Mouse (Mus musculus): ENCODE data around the gene Arhgap17. TPM values are rescaled to one million over a fixed set of nuclear protein-coding genes. Genes with fewer than 3 reads are reported as not detected.

Arhgap17 gene
- total and polyA plus RNA-seq, 2 experiments from 2014 or later = 6.4 to 8.9 TPM

- ATAC-seq (ENCODE audit: insufficient read depth, low read depth) = peak; percentile 62; the same call in 1 of the 2 replicates
- no peaks in the 10 kb centered on the region for H3K9me3 ChIP-seq (replicated peaks; ENCODE audit: control insufficient read depth, low read length)
- 21% methylated on average over 7 of the region's 7 CpGs for WGBS
These were observed 29.1 kb upstream of the Arhgap17 start for GRCm38 (mm10) chr7:123398828-123399227.

GRCm38 (mm10) chr7:123397931-123398330, 28.2 kb upstream of the Arhgap17 start:
- H3K9ac ChIP-seq (replicated peaks; ENCODE audit: low read depth, low read length) = no peak overlapping the region
- H3K36me3 ChIP-seq (replicated peaks; ENCODE audit: control insufficient read depth, insufficient read depth, low read length) = peaks cover 10% of the 10 kb centered on the region; the same call in 1 of the 2 replicates
- no peak for ATAC-seq (ENCODE audit: insufficient read depth, low read depth)
- H3K9me3 ChIP-seq (replicated peaks; ENCODE audit: control insufficient read depth, low read length) = no peaks in the 10 kb centered on the region
- no peaks in the 10 kb centered on the region for H3K27me3 ChIP-seq (ENCODE audit: control insufficient read depth, insufficient read depth, low read length)
- no peak for DNase-seq (ENCODE audit: low spot score)
- 89% methylated on average over 8 of the region's 8 CpGs for WGBS
- H3K4me3 ChIP-seq (ENCODE audit: low read depth, low read length) = no peak overlapping the region
- H3K4me1 ChIP-seq (ENCODE audit: control insufficient read depth, insufficient read depth) = no peaks in the 10 kb centered on the region
- no peak overlapping the region for H3K27ac ChIP-seq (ENCODE audit: low read depth)
- H3K4me2 ChIP-seq (ENCODE audit: low read depth, low read length) = no peak overlapping the region
- TF ChIP-seq EP300 (IDR thresholded peaks at IDR 0.05; ENCODE audit: low read depth) (no peak), CTCF (IDR thresholded peaks at IDR 0.05; ENCODE audit: low read depth) (no peak)

More at GRCm38 (mm10) chr7:123398828-123399227, 29.1 kb upstream of the Arhgap17 start:
- no peak overlapping the region for H3K9ac ChIP-seq (replicated peaks; ENCODE audit: low read depth, low read length)
- H3K4me2 ChIP-seq (ENCODE audit: low read depth, low read length) = no peak overlapping the region
- no peaks in the 10 kb centered on the region for H3K27me3 ChIP-seq (ENCODE audit: control insufficient read depth, insufficient read depth, low read length)
- peak; percentile 91 for TF ChIP-seq CTCF (IDR thresholded peaks at IDR 0.05; ENCODE audit: low read depth)
- TF ChIP-seq EP300 (IDR thresholded peaks at IDR 0.05; ENCODE audit: low read depth) = no peak
- DNase-seq (ENCODE audit: low spot score) = peak; percentile 85
- H3K4me1 ChIP-seq (ENCODE audit: control insufficient read depth, insufficient read depth) = no peaks in the 10 kb centered on the region
- no peak overlapping the region for H3K4me3 ChIP-seq (ENCODE audit: low read depth, low read length)
- H3K36me3 ChIP-seq (replicated peaks; ENCODE audit: control insufficient read depth, insufficient read depth, low read length) = peaks cover 12% of the 10 kb centered on the region; the same call in 1 of the 2 replicates
- H3K27ac ChIP-seq (ENCODE audit: low read depth) = no peak overlapping the region

GRCm38 (mm10) chr7:123397369-123397768, 27.7 kb upstream of the Arhgap17 start:
- H3K27ac ChIP-seq (ENCODE audit: low read depth) = no peak overlapping the region
- H3K4me2 ChIP-seq (ENCODE audit: low read depth, low read length) = no peak overlapping the region
- peaks cover 4% of the 10 kb centered on the region; the same call in 1 of the 2 replicates for H3K36me3 ChIP-seq (replicated peaks; ENCODE audit: control insufficient read depth, insufficient read depth, low read length)
- H3K27me3 ChIP-seq (ENCODE audit: control insufficient read depth, insufficient read depth, low read length) = no peaks in the 10 kb centered on the region
- H3K9me3 ChIP-seq (replicated peaks; ENCODE audit: control insufficient read depth, low read length) = no peaks in the 10 kb centered on the region
- WGBS = 77% methylated on average over 8 of the region's 8 CpGs
- H3K4me1 ChIP-seq (ENCODE audit: control insufficient read depth, insufficient read depth) = no peaks in the 10 kb centered on the region
- H3K4me3 ChIP-seq (ENCODE audit: low read depth, low read length) = no peak overlapping the region
- no peak for ATAC-seq (ENCODE audit: insufficient read depth, low read depth)
- TF ChIP-seq EP300 (IDR thresholded peaks at IDR 0.05; ENCODE audit: low read depth) = no peak
- TF ChIP-seq CTCF (IDR thresholded peaks at IDR 0.05; ENCODE audit: low read depth) = no peak
- no peak for DNase-seq (ENCODE audit: low spot score)
- H3K9ac ChIP-seq (replicated peaks; ENCODE audit: low read depth, low read length) = no peak overlapping the region

- no peaks in the 10 kb centered on the region for H3K27me3 ChIP-seq (ENCODE audit: control insufficient read depth, insufficient read depth, low read length)
- H3K9me3 ChIP-seq (replicated peaks; ENCODE audit: control insufficient read depth, low read length) = no peaks in the 10 kb centered on the region
- no peak overlapping the region for H3K27ac ChIP-seq (ENCODE audit: low read depth)
- H3K36me3 ChIP-seq (replicated peaks; ENCODE audit: control insufficient read depth, insufficient read depth, low read length) = no peaks in the 10 kb centered on the region; the same call in 1 of the 2 replicates
- ATAC-seq (ENCODE audit: insufficient read depth, low read depth) (no peak), DNase-seq (ENCODE audit: low spot score) (no peak)
- H3K4me3 ChIP-seq (ENCODE audit: low read depth, low read length) = no peak overlapping the region
- H3K4me2 ChIP-seq (ENCODE audit: low read depth, low read length) = no peak overlapping the region
- no peaks in the 10 kb centered on the region for H3K4me1 ChIP-seq (ENCODE audit: control insufficient read depth, insufficient read depth)
- WGBS = 85% methylated on average over 5 of the region's 5 CpGs
- TF ChIP-seq CTCF (IDR thresholded peaks at IDR 0.05; ENCODE audit: low read depth) = no peak
- no peak for TF ChIP-seq EP300 (IDR thresholded peaks at IDR 0.05; ENCODE audit: low read depth)
- no peak overlapping the region for H3K9ac ChIP-seq (replicated peaks; ENCODE audit: low read depth, low read length)
These were observed 27.2 kb upstream of the Arhgap17 start for GRCm38 (mm10) chr7:123396900-123397299.

- Histone ChIP-seq H3K27ac (ENCODE audit: low read depth) (no peak overlapping the region), H3K27me3 (ENCODE audit: control insufficient read depth, insufficient read depth, low read length) (no peaks in the 10 kb centered on the region), H3K4me1 (ENCODE audit: control insufficient read depth, insufficient read depth) (no peaks in the 10 kb centered on the region), H3K9ac (replicated peaks; ENCODE audit: low read depth, low read length) (no peak overlapping the region), H3K4me3 (ENCODE audit: low read depth, low read length) (no peak overlapping the region), H3K9me3 (replicated peaks; ENCODE audit: control insufficient read depth, low read length) (no peaks in the 10 kb centered on the region), H3K36me3 (replicated peaks; ENCODE audit: control insufficient read depth, insufficient read depth, low read length) (peaks cover 3% of the 10 kb centered on the region; the same call in 1 of the 2 replicates), H3K4me2 (ENCODE audit: low read depth, low read length) (no peak overlapping the region)
- ATAC-seq (ENCODE audit: insufficient read depth, low read depth) (no peak), DNase-seq (ENCODE audit: low spot score) (no peak)
- WGBS = 71% methylated on average over 6 of the region's 6 CpGs
- TF ChIP-seq CTCF (IDR thresholded peaks at IDR 0.05; ENCODE audit: low read depth) (no peak), EP300 (IDR thresholded peaks at IDR 0.05; ENCODE audit: low read depth) (no peak)
These were observed 24.6 kb upstream of the Arhgap17 start for GRCm38 (mm10) chr7:123394271-123394670.

GRCm38 (mm10) chr7:123389686-123390280, 20.1 kb upstream of the Arhgap17 start:
- no peaks in the 10 kb centered on the region for H3K9me3 ChIP-seq (replicated peaks; ENCODE audit: control insufficient read depth, low read length)
- H3K4me1 ChIP-seq (ENCODE audit: control insufficient read depth, insufficient read depth) = no peaks in the 10 kb centered on the region
- ATAC-seq (ENCODE audit: insufficient read depth, low read depth) (no peak), DNase-seq (ENCODE audit: low spot score) (no peak)
- H3K27me3 ChIP-seq (ENCODE audit: control insufficient read depth, insufficient read depth, low read length) = no peaks in the 10 kb centered on the region
- TF ChIP-seq CTCF (IDR thresholded peaks at IDR 0.05; ENCODE audit: low read depth) = no peak
- TF ChIP-seq EP300 (IDR thresholded peaks at IDR 0.05; ENCODE audit: low read depth) = no peak
- H3K4me3 ChIP-seq (ENCODE audit: low read depth, low read length) = no peak overlapping the region
- no peak overlapping the region for H3K9ac ChIP-seq (replicated peaks; ENCODE audit: low read depth, low read length)
- no peak overlapping the region for H3K27ac ChIP-seq (ENCODE audit: low read depth)
- peaks cover 14% of the 10 kb centered on the region; the same call in 1 of the 2 replicates for H3K36me3 ChIP-seq (replicated peaks; ENCODE audit: control insufficient read depth, insufficient read depth, low read length)
- no peak overlapping the region for H3K4me2 ChIP-seq (ENCODE audit: low read depth, low read length)
- WGBS = 82% methylated on average over 6 of the region's 6 CpGs
